Mouse (Mus musculus) heart, embryonic 10.5 days (tissue): ENCODE data around the gene Ano1. TPM values are rescaled to one million over a fixed set of nuclear protein-coding genes. Genes with fewer than 3 reads are reported as not detected.
A peak's percentile ranks its signal among the peaks of the same experiment; 100 is the strongest.

ENCODE experiments used
- DNase-seq: peaks from one replicate; pipeline ENCODE4 v3.0.0-alpha.2; 2017; ENCODE audit warnings: low spot score
- H3K27ac ChIP-seq: fragments of 300-500 bp; sonication (generic); 2 replicates; pipeline ENCODE4 v1.5.1; 2016; ENCODE audit warnings: mild to moderate bottlenecking
- H3K27me3 ChIP-seq: fragments of 300-500 bp; sonication (generic); 2 replicates; pipeline ENCODE4 v1.6.1; 2016; ENCODE audit warnings: mild to moderate bottlenecking; ENCODE audit not compliant: poor library complexity, insufficient read depth, severe bottlenecking
- H3K36me3 ChIP-seq: fragments of 300-500 bp; sonication (generic); 2 replicates; pipeline ENCODE4 v1.6.1; 2016; ENCODE audit warnings: mild to moderate bottlenecking, moderate library complexity
- H3K4me1 ChIP-seq: fragments of 300-500 bp; sonication (generic); 2 replicates; pipeline ENCODE4 v1.6.1; 2016; ENCODE audit warnings: mild to moderate bottlenecking
- H3K4me3 ChIP-seq: fragments of 300-500 bp; sonication (generic); 2 replicates; pipeline ENCODE4 v1.5.1; 2016; ENCODE audit warnings: mild to moderate bottlenecking, moderate library complexity
- H3K9me3 ChIP-seq: fragments of 300-500 bp; sonication (generic); 2 replicates; pipeline ENCODE4 v1.6.1; 2016; ENCODE audit warnings: mild to moderate bottlenecking, moderate library complexity
- WGBS: fragments of 180-500 bp; shearing (Covaris S2); methylation state at CpG from one replicate; pipeline ENCODE4 v1.1.7; 2016; 5-methylcytosine and 5-hydroxymethylcytosine counted together
- polyA plus RNA-seq: library from polyadenylated mRNA; unstranded; fragments of >200 nt; fragmentation: Nextera tagmentation; extraction: Ambion mirVana; gene quantifications from 2 replicates; pipeline ENCODE4 v1.2.1, GENCODE M21; 2016

Ano1 gene
- polyA plus RNA-seq, 1 experiment from 2014 or later: 18.3 TPM

DNA sequence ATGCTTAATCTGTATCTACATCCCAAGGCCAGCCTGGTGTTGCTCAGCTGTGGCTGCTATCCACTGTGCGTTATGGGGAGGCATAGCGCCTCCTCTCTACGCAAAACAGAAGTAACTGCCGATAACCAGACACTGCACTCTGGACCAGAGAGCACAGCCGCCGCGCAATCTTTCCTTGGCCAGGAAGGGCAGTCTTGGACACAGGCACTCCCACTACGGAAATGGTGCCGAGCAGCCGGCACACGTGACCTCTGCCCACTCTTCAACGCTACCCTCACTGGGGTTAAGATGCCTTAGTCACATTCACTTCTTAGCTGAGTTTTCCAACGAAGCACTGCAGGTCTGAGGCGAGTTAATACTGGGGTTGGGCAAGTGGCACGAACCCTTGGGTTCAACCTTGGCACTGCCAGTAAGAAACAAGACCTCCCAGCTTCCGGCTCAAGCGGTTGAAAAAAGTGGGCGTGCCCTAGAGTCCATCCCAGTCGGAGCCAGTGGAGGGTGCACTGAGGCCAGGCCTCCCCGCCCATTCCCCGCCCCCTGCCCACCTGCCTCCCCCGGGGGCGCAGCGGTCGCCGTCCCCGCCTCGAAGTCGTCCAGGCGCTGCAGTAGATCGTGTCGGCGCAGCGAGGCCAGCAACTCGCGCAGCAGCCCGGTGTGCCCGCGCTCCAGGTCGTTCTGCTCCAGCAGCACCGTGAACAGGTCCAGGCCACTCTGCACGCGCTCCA, 170.1 kb downstream of the Ano1 start:
- peak overlapping the region; percentile 89 for H3K27ac ChIP-seq
- H3K9me3 ChIP-seq: no peaks in the 10 kb centered on the region
- peaks cover 24% of the 10 kb centered on the region for H3K36me3 ChIP-seq
- peak; percentile 96 for DNase-seq
- H3K27me3 ChIP-seq: peaks cover 11% of the 10 kb centered on the region; the same call in 1 of the 2 replicates
- H3K4me1 ChIP-seq: peaks cover 28% of the 10 kb centered on the region
- 2% methylated on average over 43 of the region's 43 CpGs for WGBS
- peak overlapping the region; percentile 79 for H3K4me3 ChIP-seq

- 87% methylated on average over 5 of the region's 5 CpGs for WGBS
- Histone ChIP-seq H3K4me3 (no peak overlapping the region), H3K4me1 (peaks cover 20% of the 10 kb centered on the region), H3K27ac (no peak overlapping the region), H3K27me3 (no peaks in the 10 kb centered on the region), H3K9me3 (no peaks in the 10 kb centered on the region), H3K36me3 (peaks cover 24% of the 10 kb centered on the region)
- DNase-seq: no peak
Measured at GRCm38 (mm10) chr7:144577876-144578275, 173.9 kb downstream of the Ano1 start.

DNA sequence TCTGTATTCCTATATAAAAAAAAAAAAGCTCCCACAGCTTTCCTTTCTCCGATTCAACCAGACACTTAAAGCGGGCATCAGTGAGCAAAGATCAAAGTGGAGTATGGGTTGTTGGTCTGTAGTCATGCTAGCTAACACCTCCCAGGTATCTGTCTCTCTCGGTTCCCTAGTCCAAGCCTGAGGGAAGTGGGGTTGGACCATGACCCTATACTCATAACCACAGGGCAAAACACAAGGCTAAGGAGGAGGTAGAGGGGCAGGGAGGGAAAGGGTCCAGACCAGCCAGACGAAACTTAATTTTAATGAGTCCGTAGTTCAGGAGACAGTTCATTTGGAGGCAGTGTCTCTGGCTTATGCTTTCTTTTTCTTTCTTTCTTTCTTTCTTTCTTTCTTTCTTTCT, 179.5 kb downstream of the Ano1 start:
- no peak for DNase-seq
- 78% methylated on average over 5 of the region's 5 CpGs for WGBS
- no peaks in the 10 kb centered on the region for H3K4me1 ChIP-seq
- H3K27me3 ChIP-seq: peaks cover 4% of the 10 kb centered on the region; the same call in 1 of the 2 replicates
- H3K27ac ChIP-seq: no peak overlapping the region
- H3K9me3 ChIP-seq: no peaks in the 10 kb centered on the region
- H3K36me3 ChIP-seq: no peaks in the 10 kb centered on the region
- H3K4me3 ChIP-seq: no peak overlapping the region

GRCm38 (mm10) chr7:144571598-144571997, 180.2 kb downstream of the Ano1 start:
- H3K9me3 ChIP-seq: no peaks in the 10 kb centered on the region
- no peaks in the 10 kb centered on the region for H3K4me1 ChIP-seq
- no peak for DNase-seq
- no peak overlapping the region for H3K4me3 ChIP-seq
- peaks cover 9% of the 10 kb centered on the region; the same call in 1 of the 2 replicates for H3K27me3 ChIP-seq
- no peak overlapping the region for H3K27ac ChIP-seq
- no peaks in the 10 kb centered on the region for H3K36me3 ChIP-seq

GRCm38 (mm10) chr7:144569428-144569827, 182.3 kb downstream of the Ano1 start:
- WGBS: 71% methylated on average over 7 of the region's 7 CpGs
- no peak for DNase-seq
- no peak overlapping the region for H3K4me3 ChIP-seq
- H3K36me3 ChIP-seq: no peaks in the 10 kb centered on the region
- peaks cover 10% of the 10 kb centered on the region; the same call in 1 of the 2 replicates for H3K27me3 ChIP-seq
- no peaks in the 10 kb centered on the region for H3K9me3 ChIP-seq
- H3K27ac ChIP-seq: no peak overlapping the region
- peaks cover 2% of the 10 kb centered on the region; the same call in 1 of the 2 replicates for H3K4me1 ChIP-seq

DNA sequence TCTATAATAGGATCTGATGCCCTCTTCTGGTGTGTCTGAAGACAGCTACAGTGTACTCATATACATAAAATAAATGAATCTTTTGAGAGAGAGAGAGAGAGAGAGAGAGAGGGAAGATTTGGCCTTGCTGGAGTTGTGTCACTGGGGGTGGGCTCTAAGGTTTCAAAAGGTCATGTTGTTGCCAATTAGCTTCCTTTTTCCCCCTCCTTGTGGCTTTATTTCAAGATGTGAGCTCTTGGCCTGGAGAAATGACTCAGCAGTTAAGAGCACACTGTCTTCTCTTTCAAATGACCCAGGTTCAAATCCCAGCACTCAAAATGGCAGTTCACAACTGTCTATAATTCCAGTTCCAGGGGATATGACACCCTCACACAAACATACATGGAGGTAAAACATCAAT, 183.7 kb downstream of the Ano1 start:
- DNase-seq: no peak
- H3K4me3 ChIP-seq: no peak overlapping the region
- H3K9me3 ChIP-seq: no peaks in the 10 kb centered on the region
- no peak overlapping the region for H3K27ac ChIP-seq
- peaks cover 19% of the 10 kb centered on the region for H3K27me3 ChIP-seq
- no peaks in the 10 kb centered on the region for H3K36me3 ChIP-seq
- peaks cover 9% of the 10 kb centered on the region; the same call in 1 of the 2 replicates for H3K4me1 ChIP-seq

DNA sequence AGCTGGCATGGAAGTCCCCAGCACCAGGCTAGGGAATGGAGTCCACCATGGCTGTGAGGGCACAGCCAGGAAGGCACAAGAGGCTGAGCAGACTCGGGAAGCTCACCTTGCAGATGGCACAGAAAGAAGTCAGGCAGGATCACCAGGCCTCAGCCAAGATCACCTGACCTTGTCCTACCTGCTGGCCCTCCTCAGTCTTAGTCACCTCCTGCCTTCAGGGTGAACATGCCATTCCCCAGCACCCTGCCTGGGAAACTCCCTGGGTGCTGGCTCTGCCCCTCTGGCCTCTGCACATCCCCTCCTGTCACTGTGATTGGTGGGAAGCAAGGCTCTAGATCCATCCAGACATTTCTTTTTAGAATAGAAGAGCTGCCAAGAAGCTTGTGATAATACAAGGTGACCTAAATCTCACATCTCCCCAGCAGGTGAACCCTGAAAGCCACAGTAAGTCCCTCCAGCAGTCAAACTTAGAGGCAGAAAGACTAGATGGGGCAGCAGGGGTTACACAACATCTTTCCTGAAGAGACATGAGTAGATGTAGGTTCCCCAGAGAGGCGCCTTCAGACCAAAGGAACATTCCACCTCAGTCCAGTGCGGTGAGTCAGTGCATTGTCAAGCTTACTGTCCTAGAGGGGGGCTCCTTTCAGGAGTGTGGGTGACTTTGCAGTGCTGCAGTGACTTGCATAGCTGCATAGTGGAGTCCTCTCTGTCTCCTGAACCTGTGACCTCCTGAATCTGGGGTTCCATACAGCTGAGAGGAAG, 184.7 kb downstream of the Ano1 start:
- no peaks in the 10 kb centered on the region for H3K9me3 ChIP-seq
- peaks cover 19% of the 10 kb centered on the region for H3K27me3 ChIP-seq
- no peaks in the 10 kb centered on the region for H3K36me3 ChIP-seq
- 73% methylated on average over 3 of the region's 3 CpGs for WGBS
- peaks cover 9% of the 10 kb centered on the region; the same call in 1 of the 2 replicates for H3K4me1 ChIP-seq
- H3K27ac ChIP-seq: no peak overlapping the region
- no peak for DNase-seq
- no peak overlapping the region for H3K4me3 ChIP-seq

DNA sequence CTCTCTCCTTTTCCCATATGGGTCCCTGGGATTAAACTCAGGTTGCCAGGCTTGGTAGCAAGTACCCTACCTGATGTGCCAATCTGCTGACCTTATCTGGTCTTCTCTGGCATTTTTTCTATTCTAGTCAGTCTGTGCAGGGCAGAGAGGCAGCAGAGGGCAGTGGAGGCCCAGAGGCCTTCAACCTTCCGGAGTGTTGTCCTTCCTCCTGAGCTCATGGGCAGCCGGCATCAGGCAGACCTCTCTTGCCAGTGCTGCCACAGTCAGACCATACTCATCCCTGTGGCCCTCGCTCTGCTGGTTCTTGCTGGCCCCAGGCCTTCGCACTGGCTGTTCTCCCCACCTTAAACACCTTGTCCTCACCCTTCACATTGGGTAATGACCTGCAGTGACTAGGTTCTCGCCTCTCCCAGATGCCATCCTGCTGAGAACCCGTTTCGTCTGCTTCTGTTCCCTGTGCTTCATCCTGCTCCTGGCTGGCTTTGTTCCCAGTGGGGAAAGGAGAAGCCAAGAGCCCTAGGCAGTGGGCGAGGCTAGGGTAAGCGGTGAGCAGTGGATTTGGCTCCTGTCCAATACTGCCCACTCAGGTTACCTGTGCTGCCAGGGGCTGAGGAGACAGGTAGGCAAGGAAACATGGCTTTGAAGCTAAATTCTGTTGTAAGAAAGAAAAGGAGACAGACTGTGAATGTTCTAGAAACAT, 188.2 kb downstream of the Ano1 start:
- Histone ChIP-seq H3K9me3 (no peaks in the 10 kb centered on the region), H3K27me3 (peaks cover 19% of the 10 kb centered on the region), H3K27ac (no peak overlapping the region), H3K4me3 (no peak overlapping the region), H3K4me1 (peaks cover 9% of the 10 kb centered on the region; the same call in 1 of the 2 replicates), H3K36me3 (no peaks in the 10 kb centered on the region)
- no peak for DNase-seq
- WGBS: 65% methylated on average over 9 of the region's 9 CpGs

- H3K4me1 ChIP-seq: peaks cover 10% of the 10 kb centered on the region; the same call in 1 of the 2 replicates
- H3K36me3 ChIP-seq: no peaks in the 10 kb centered on the region
- H3K9me3 ChIP-seq: no peaks in the 10 kb centered on the region
- peaks cover 14% of the 10 kb centered on the region for H3K27me3 ChIP-seq
- 14% methylated on average over 3 of the region's 3 CpGs for WGBS
- H3K4me3 ChIP-seq: no peak overlapping the region
- no peak overlapping the region for H3K27ac ChIP-seq
- no peak for DNase-seq
Measured at GRCm38 (mm10) chr7:144562016-144562415, 189.8 kb downstream of the Ano1 start.

DNA sequence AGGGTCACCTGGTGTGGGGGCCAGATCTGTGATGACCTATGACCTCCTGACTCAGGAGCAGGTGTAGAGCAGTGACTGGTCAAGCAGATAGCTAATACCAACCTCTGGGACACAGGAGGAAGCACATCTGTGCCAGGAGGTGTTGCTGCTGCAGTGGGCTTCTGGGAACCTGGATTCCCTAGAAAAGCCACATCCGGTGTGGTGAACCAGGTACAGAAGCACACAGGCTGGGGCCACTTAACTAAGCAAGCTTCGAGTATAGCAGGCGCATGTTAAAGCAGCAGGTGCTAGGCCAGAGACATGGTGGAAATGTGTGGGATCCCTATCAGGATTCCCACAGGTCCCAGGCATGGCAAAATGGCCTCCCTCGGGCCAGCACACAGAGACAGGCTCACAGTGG, 191.2 kb downstream of the Ano1 start:
- no peak overlapping the region for H3K4me3 ChIP-seq
- no peak for DNase-seq

GRCm38 (mm10) chr7:144558552-144558951, 193.2 kb downstream of the Ano1 start:
- Histone ChIP-seq H3K27ac (no peak overlapping the region), H3K36me3 (no peaks in the 10 kb centered on the region), H3K4me1 (peaks cover 7% of the 10 kb centered on the region; the same call in 1 of the 2 replicates), H3K9me3 (no peaks in the 10 kb centered on the region), H3K4me3 (no peak overlapping the region), H3K27me3 (peaks cover 1% of the 10 kb centered on the region; the same call in 1 of the 2 replicates)
- WGBS: 52% methylated on average over 6 of the region's 6 CpGs
- DNase-seq: no peak

More for the DNA sequence above, 191.2 kb downstream of the Ano1 start:
- H3K27me3 ChIP-seq: peaks cover 10% of the 10 kb centered on the region
- 78% methylated on average over 4 of the region's 4 CpGs for WGBS
- no peaks in the 10 kb centered on the region for H3K36me3 ChIP-seq
- H3K4me1 ChIP-seq: peaks cover 14% of the 10 kb centered on the region; the same call in 1 of the 2 replicates
- H3K27ac ChIP-seq: no peak overlapping the region
- no peaks in the 10 kb centered on the region for H3K9me3 ChIP-seq

GRCm38 (mm10) chr7:144554123-144554472, 197.7 kb downstream of the Ano1 start:
- H3K27ac ChIP-seq: peak overlapping the region; percentile 93
- H3K36me3 ChIP-seq: peaks cover 28% of the 10 kb centered on the region
- peaks cover 33% of the 10 kb centered on the region for H3K4me1 ChIP-seq
- 25% methylated on average over 8 of the region's 8 CpGs for WGBS
- H3K4me3 ChIP-seq: peak overlapping the region; percentile 93
- DNase-seq: no peak
- H3K9me3 ChIP-seq: no peaks in the 10 kb centered on the region
- H3K27me3 ChIP-seq: no peaks in the 10 kb centered on the region
